30 mouse cellular contexts compared by ENCODE assay signal in genomic region chr3:31157776-31158175, GRCm38 (mm10). TPM values are rescaled to one million over a fixed set of nuclear protein-coding genes. Genes with fewer than 3 reads are reported as not detected.
DNase-seq lines count a peak whose midpoint lies in the region; ATAC-seq and TF ChIP-seq lines count a peak whose summit lies in the region.
"Had no signal": no experiment of that assay in that cellular context is flagged by ENCODE, and none has a peak within 500 bp of the region (broad histone marks: within the 10 kb centered on the region; RNA-seq: fewer than 3 reads in every experiment).

No protein-coding gene starts in this region.

- H3K4me1 ChIP-seq in kidney, adult 2 months (ENCODE audit: control insufficient read depth, insufficient read depth, low read length): no peaks in the 10 kb centered on the region
- H3K4me1 ChIP-seq in lung, embryonic 14.5 days (ENCODE audit: insufficient read depth): no peaks in the 10 kb centered on the region
- H3K4me1 ChIP-seq in testis, adult 2 months (ENCODE audit: control insufficient read depth, insufficient read depth, low read length): no peaks in the 10 kb centered on the region; the same call in 1 of the 2 replicates
- H3K4me1 ChIP-seq: heart, embryonic 13.5 days had no signal

- intact Hi-C loops in gastrocnemius, adult 2 months (cut with DNase I): loop anchor here (10.0 kb wide), 1 partner anchor 1157 kb away; no protein-coding TSS in a partner anchor

- no peaks in the 10 kb centered on the region for H3K9me3 ChIP-seq in lung, embryonic 14.5 days (ENCODE audit: low read depth, low read length)
- H3K9me3 ChIP-seq: embryonic facial prominence, embryonic 13.5 days; forebrain, embryonic 10.5 days; forebrain, embryonic 13.5 days; G1E; heart, embryonic 13.5 days; hindbrain, embryonic 13.5 days had no signal

- no peak for TF ChIP-seq CTCF in gastrocnemius, adult 2 months (IDR thresholded peaks at IDR 0.05)
- TF ChIP-seq CTCF in kidney, adult 2 months (conservative IDR thresholded peaks at IDR 0.05; ENCODE audit: insufficient read depth, insufficient read length, low read depth, low read length): no peak
- TF ChIP-seq CTCF in lung, embryonic 14.5 days (IDR thresholded peaks at IDR 0.05; ENCODE audit: low read depth): no peak
- TF ChIP-seq CTCF in testis, adult 2 months (IDR thresholded peaks at IDR 0.05; ENCODE audit: control insufficient read depth, insufficient read depth, insufficient replicate concordance, low read depth, low read length): no peak

- TF ChIP-seq POLR2A in kidney, adult 2 months (IDR thresholded peaks at IDR 0.05; ENCODE audit: low read depth, low read length): no peak
- TF ChIP-seq POLR2A in testis, adult 2 months (IDR thresholded peaks at IDR 0.05; ENCODE audit: control insufficient read depth, low read depth, low read length): no peak

- no peaks in the 10 kb centered on the region for H3K27me3 ChIP-seq in kidney, adult 2 months (replicated peaks; ENCODE audit: control insufficient read depth, insufficient read depth, low read length)
- H3K27me3 ChIP-seq in lung, embryonic 14.5 days (ENCODE audit: insufficient read depth, low read length): no peaks in the 10 kb centered on the region
- H3K27me3 ChIP-seq in testis, adult 2 months (ENCODE audit: control insufficient read depth, insufficient read depth, low read length): no peaks in the 10 kb centered on the region
- H3K27me3 ChIP-seq: CH12.LX; embryonic facial prominence, embryonic 13.5 days; forebrain, embryonic 13.5 days; heart, embryonic 13.5 days had no signal

- ATAC-seq in lung, embryonic 14.5 days (ENCODE audit: insufficient read depth): no peak
- ATAC-seq: forebrain, embryonic 13.5 days; forebrain, embryonic 16.5 days; hindbrain, embryonic 16.5 days; inflammation-experienced regulatory T-cells, adult 6 months had no signal

- 0 out of 2 replicates have a peak overlapping the region, but pooled peaks have one; percentile 28 for H3K4me3 ChIP-seq in gastrocnemius, adult 2 months
- H3K4me3 ChIP-seq in kidney, adult 2 months (ENCODE audit: insufficient read depth, low read depth, low read length): no peak overlapping the region
- no peak overlapping the region for H3K4me3 ChIP-seq in lung, embryonic 14.5 days (ENCODE audit: low read depth, low read length)
- peak overlapping the region; percentile 11; the same call in 1 of the 2 replicates for H3K4me3 ChIP-seq in testis, adult 2 months (ENCODE audit: control insufficient read depth, low read depth, low read length)
- H3K4me3 ChIP-seq: embryonic facial prominence, embryonic 13.5 days; forebrain, embryonic 10.5 days; forebrain, embryonic 13.5 days; heart, embryonic 13.5 days; hindbrain, embryonic 13.5 days had no signal

- 70% methylated on average over 15 of the region's 15 CpGs for WGBS in kidney, adult 2 months
- WGBS in lung, embryonic 14.5 days: 58% methylated on average over 15 of the region's 15 CpGs

- no peak overlapping the region for H3K9ac ChIP-seq in lung, embryonic 14.5 days
- H3K9ac ChIP-seq: embryonic facial prominence, embryonic 13.5 days; forebrain, embryonic 13.5 days; heart, embryonic 13.5 days; hindbrain, embryonic 13.5 days had no signal

- no peak overlapping the region for H3K4me2 ChIP-seq in lung, embryonic 14.5 days
- H3K4me2 ChIP-seq: embryonic facial prominence, embryonic 13.5 days; forebrain, embryonic 13.5 days; heart, embryonic 13.5 days; hindbrain, embryonic 13.5 days had no signal

- DNase-seq in gastrocnemius, adult 2 months: no peak
- DNase-seq in gastrocnemius, postnatal 10 days: no peak
- DNase-seq in kidney, postnatal 10 days: peak; percentile 50
- no peak for DNase-seq in kidney, adult 2 months
- DNase-seq in lung, embryonic 14.5 days: peak; percentile 55
- no peak for DNase-seq in lung, postnatal 4 days
- no peak for DNase-seq in testis, postnatal 10 days (ENCODE audit: low spot score)
- DNase-seq: adrenal gland, adult 2 months; adrenal gland, postnatal 14 days; B cell, adult 2 months; cerebellum, adult 11 months; cerebellum, adult 2 months; cerebellum, adult 9-11 months; cerebellum, postnatal 25 days; gastrocnemius, postnatal 25 days; heart, adult 18-20 months; heart, postnatal 14 days had no signal

- H3K27ac ChIP-seq in gastrocnemius, adult 2 months: no peak overlapping the region
- no peak overlapping the region for H3K27ac ChIP-seq in kidney, adult 2 months (ENCODE audit: insufficient read depth, low read depth, low read length)
- H3K27ac ChIP-seq in lung, embryonic 14.5 days (ENCODE audit: low read depth): no peak overlapping the region
- H3K27ac ChIP-seq in testis, adult 2 months (ENCODE audit: control insufficient read depth, insufficient read depth, low read depth, low read length): no peak overlapping the region
- H3K27ac ChIP-seq: embryonic facial prominence, embryonic 13.5 days; forebrain, embryonic 10.5 days; forebrain, embryonic 13.5 days; heart, embryonic 13.5 days; hindbrain, embryonic 13.5 days had no signal

- no peaks in the 10 kb centered on the region for H3K36me3 ChIP-seq in kidney, adult 2 months (ENCODE audit: control insufficient read depth, insufficient read depth, low read length)
- no peaks in the 10 kb centered on the region for H3K36me3 ChIP-seq in lung, embryonic 14.5 days (ENCODE audit: insufficient read depth)
- H3K36me3 ChIP-seq in testis, adult 2 months (ENCODE audit: control insufficient read depth, insufficient read depth, low read length): no peaks in the 10 kb centered on the region
- H3K36me3 ChIP-seq: embryonic facial prominence, embryonic 13.5 days; forebrain, embryonic 10.5 days; G1E; heart, embryonic 13.5 days; hindbrain, embryonic 13.5 days had no signal

RNA-seq across cellular contexts. Expression of gene Cldn11, which starts 8.1 kb away (rescaled TPM):
- under 1 TPM in 1 of 2 experiments, not detected in 1; 0.17 TPM for total RNA-seq in gastrocnemius, adult 2 months (2021)
- 1 to 10 TPM in 1 of 2 experiments, under 1 TPM in 1; 0.95 to 2.0 TPM for total RNA-seq in gastrocnemius, postnatal 10 days (2021)
- polyA plus RNA-seq in kidney, adult 2 months (2012; rRNA removed): 2.8 and 6.0 TPM in 2 replicates
- 3.4 and 3.6 TPM in 2 replicates for polyA plus RNA-seq in lung, embryonic 14.5 days (2014; fragmentation: Nextera tagmentation; extraction: Ambion mirVana)
- 71.5 and 115 TPM in 2 replicates for polyA plus RNA-seq in testis, adult 2 months (2012; rRNA removed)
- total RNA-seq: CH12.LX; common myeloid progenitor, adult 5-6 weeks; G1E; hematopoietic stem cell, adult 5-6 weeks had no signal
- polyA plus RNA-seq: G1E; inflammation-experienced regulatory T-cells, adult 6 months had no signal

Comparison
In these comparisons a context has a peak if more than half of its experiments do, and no peak if none do; other contexts are left out.
1. DNase-seq: peak in kidney, postnatal 10 days (single experiment) and lung, embryonic 14.5 days (single experiment); none in gastrocnemius, adult 2 months (single experiment), gastrocnemius, postnatal 10 days (single experiment), kidney, adult 2 months (single experiment), lung, postnatal 4 days (0 of 2) and testis, postnatal 10 days (single experiment).
2. H3K4me3 ChIP-seq: peak in gastrocnemius, adult 2 months (single experiment) and testis, adult 2 months (single experiment); none in kidney, adult 2 months (single experiment) and lung, embryonic 14.5 days (single experiment).
3. RNA of gene Cldn11, which starts 8.1 kb away (polyA plus RNA-seq): 71.5 to 115 TPM in testis, adult 2 months; 3.4 to 3.6 TPM in lung, embryonic 14.5 days and 2.8 to 6.0 TPM in kidney, adult 2 months; every median in the first group is over 10 times any median in the second.